In the genomic region with DNA sequence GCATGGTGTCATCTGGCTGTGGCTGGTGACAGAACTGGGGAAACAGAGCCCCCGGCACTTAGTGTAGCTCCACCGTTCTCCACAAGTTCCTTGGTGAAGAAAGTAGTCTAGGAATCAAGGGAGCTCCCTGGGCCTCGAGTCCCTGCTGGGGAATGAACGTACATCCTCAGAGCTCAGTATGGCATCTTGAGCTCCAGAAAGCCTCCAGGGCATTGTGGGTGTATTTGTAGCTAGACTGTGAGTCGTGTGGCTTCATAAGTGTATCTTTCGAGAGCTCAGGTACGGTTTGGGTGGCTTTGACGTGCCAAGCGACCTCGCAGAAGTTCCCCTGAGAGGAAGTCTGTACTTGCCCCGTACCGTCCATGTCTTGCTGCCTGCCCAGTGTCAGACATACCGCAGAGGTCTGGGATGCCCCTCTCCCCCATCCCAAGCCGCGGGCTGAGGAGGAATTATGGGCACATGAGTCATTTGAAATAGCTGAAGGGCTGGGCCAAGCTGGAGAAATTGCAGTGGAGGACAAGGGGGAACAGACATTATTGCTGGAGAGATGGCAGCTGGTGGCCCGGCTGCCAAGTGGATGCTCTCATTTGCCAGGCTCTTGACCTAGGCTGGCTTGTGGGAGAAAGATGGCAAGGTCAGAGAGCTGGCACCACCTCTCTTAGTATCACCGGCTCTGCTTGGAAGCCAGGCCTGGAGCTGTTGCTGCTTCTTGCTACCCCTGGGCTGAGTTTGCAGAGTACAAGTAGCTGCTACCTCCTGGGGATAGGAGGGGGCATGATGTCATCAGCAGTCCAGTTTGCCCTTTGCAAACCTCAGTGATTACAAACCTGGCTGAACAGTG, we compare ENCODE assay signal across 8 mouse cellular contexts. TPM values are rescaled to one million over a fixed set of nuclear protein-coding genes. Genes with fewer than 3 reads are reported as not detected.
DNase-seq lines count a peak whose midpoint lies in the region; ATAC-seq and TF ChIP-seq lines count a peak whose summit lies in the region.

No protein-coding gene starts in this region.

- no peaks in the 10 kb centered on the region for H3K36me3 ChIP-seq in kidney, embryonic 16.5 days (ENCODE audit: insufficient read depth, low read length)
- no peaks in the 10 kb centered on the region; the same call in 1 of the 2 replicates for H3K36me3 ChIP-seq in liver, embryonic 15.5 days (replicated peaks)
- no peaks in the 10 kb centered on the region for H3K36me3 ChIP-seq in kidney, adult 2 months (ENCODE audit: control insufficient read depth, insufficient read depth, low read length)

- TF ChIP-seq CTCF in kidney, adult 2 months (conservative IDR thresholded peaks at IDR 0.05; ENCODE audit: insufficient read depth, insufficient read length, low read depth, low read length), result no peak

- no peak for DNase-seq in kidney, adult 9 months
- DNase-seq in adipocyte (ENCODE audit: low spot score), result peak; percentile 73
- peak; percentile 81 for DNase-seq in gastrocnemius, postnatal 25 days
- DNase-seq in left cerebral cortex, postnatal 14 days (ENCODE audit: low spot score in 2 of 2), result no peak
- no peak for DNase-seq in kidney, adult 2 months
- DNase-seq in B cell, adult 2 months, result no peak

- WGBS in kidney, embryonic 16.5 days, result 77% methylated on average over 17 of the region's 17 CpGs
- WGBS in liver, embryonic 15.5 days (ENCODE audit: insufficient replicate concordance), result 36% methylated on average over 17 of the region's 17 CpGs
- 72% methylated on average over 17 of the region's 17 CpGs for WGBS in kidney, adult 2 months

- intact Hi-C loops in left cerebral cortex, postnatal 14 days (cut with DNase I), result loop anchor here (5.0 kb wide), 2 partner anchors 37 to 48 kb away; a partner anchor contains a TSS

- peaks cover 68% of the 10 kb centered on the region for H3K4me1 ChIP-seq in kidney, embryonic 16.5 days (ENCODE audit: insufficient read depth, low read length)
- peaks cover 93% of the 10 kb centered on the region for H3K4me1 ChIP-seq in liver, embryonic 15.5 days (replicated peaks)
- peaks cover 9% of the 10 kb centered on the region for H3K4me1 ChIP-seq in kidney, adult 2 months (ENCODE audit: control insufficient read depth, insufficient read depth, low read length)

- no peaks in the 10 kb centered on the region for H3K9me3 ChIP-seq in kidney, embryonic 16.5 days (ENCODE audit: low read length)
- no peaks in the 10 kb centered on the region for H3K9me3 ChIP-seq in liver, embryonic 15.5 days (replicated peaks)

- H3K27ac ChIP-seq in kidney, embryonic 16.5 days (ENCODE audit: low read length), result peak overlapping the region; percentile 16; the same call in 1 of the 2 replicates
- H3K27ac ChIP-seq in liver, embryonic 15.5 days (replicated peaks), result peak overlapping the region; percentile 74
- H3K27ac ChIP-seq in kidney, adult 2 months (ENCODE audit: insufficient read depth, low read depth, low read length), result no peak overlapping the region

- H3K27me3 ChIP-seq in kidney, embryonic 16.5 days (ENCODE audit: insufficient read depth, low read length), result no peaks in the 10 kb centered on the region
- H3K27me3 ChIP-seq in liver, embryonic 15.5 days, result no peaks in the 10 kb centered on the region
- H3K27me3 ChIP-seq in kidney, adult 2 months (replicated peaks; ENCODE audit: control insufficient read depth, insufficient read depth, low read length), result no peaks in the 10 kb centered on the region

- H3K9ac ChIP-seq in kidney, embryonic 16.5 days (replicated peaks; ENCODE audit: low read length), result peak overlapping the region; percentile 35; the same call in 1 of the 2 replicates
- H3K9ac ChIP-seq in liver, embryonic 15.5 days, result 0 out of 2 replicates have a peak overlapping the region, but pooled peaks have one; percentile 10

- 0 out of 2 replicates have a peak overlapping the region, but pooled peaks have one; percentile 17 for H3K4me2 ChIP-seq in kidney, embryonic 16.5 days (replicated peaks; ENCODE audit: low read depth, low read length)
- peak overlapping the region; percentile 94 for H3K4me2 ChIP-seq in liver, embryonic 15.5 days

- ATAC-seq in kidney, embryonic 16.5 days (ENCODE audit: low FRiP score, low TSS enrichment), result no peak
- ATAC-seq in liver, embryonic 15.5 days (ENCODE audit: insufficient read depth), result no peak

- TF ChIP-seq POLR2A in kidney, adult 2 months (IDR thresholded peaks at IDR 0.05; ENCODE audit: low read depth, low read length), result no peak

- peak overlapping the region; percentile 78; the same call in 1 of the 2 replicates for H3K4me3 ChIP-seq in kidney, embryonic 16.5 days (ENCODE audit: low read length)
- H3K4me3 ChIP-seq in liver, embryonic 15.5 days (replicated peaks), result no peak overlapping the region
- no peak overlapping the region for H3K4me3 ChIP-seq in kidney, adult 2 months (ENCODE audit: insufficient read depth, low read depth, low read length)

RNA-seq across cellular contexts. Expression of a gene that starts 2.9 kb away (rescaled TPM):
- 65.8 and 68.7 TPM in 2 replicates for polyA plus RNA-seq in kidney, embryonic 16.5 days (2015; fragmentation: Nextera tagmentation; extraction: Ambion mirVana)
- total RNA-seq in gastrocnemius, postnatal 25 days (2021), result 10 to 100 TPM; 16.8 to 17.8 TPM
- polyA plus RNA-seq in liver, embryonic 15.5 days (2015; fragmentation: Nextera tagmentation; extraction: Ambion mirVana), result 34.5 and 43.8 TPM in 2 replicates
- 10 to 100 TPM; 41.3 to 42.9 TPM for total RNA-seq in left cerebral cortex, postnatal 14 days (2021)
- polyA plus RNA-seq in kidney, adult 2 months (2012; rRNA removed), result 37.6 and 42.0 TPM in 2 replicates

RNA-seq across cellular contexts. Expression of a gene that starts 23.8 kb away (rescaled TPM):
- 2.7 and 4.0 TPM in 2 replicates for polyA plus RNA-seq in kidney, embryonic 16.5 days (2015; fragmentation: Nextera tagmentation; extraction: Ambion mirVana)
- total RNA-seq in gastrocnemius, postnatal 25 days (2021), result 1 to 10 TPM; 3.2 to 3.9 TPM
- 0.25 and 0.40 TPM in 2 replicates for polyA plus RNA-seq in liver, embryonic 15.5 days (2015; fragmentation: Nextera tagmentation; extraction: Ambion mirVana)
- 10 to 100 TPM; 12.9 to 14.5 TPM for total RNA-seq in left cerebral cortex, postnatal 14 days (2021)
- polyA plus RNA-seq in kidney, adult 2 months (2012; rRNA removed), result 0.14 TPM in 1 of 2 replicates, not detected in the other

RNA-seq across cellular contexts. Expression of a gene that starts 27.1 kb away (rescaled TPM):
- polyA plus RNA-seq in kidney, embryonic 16.5 days (2015; fragmentation: Nextera tagmentation; extraction: Ambion mirVana), result 0.58 and 0.81 TPM in 2 replicates
- under 1 TPM in 1 of 2 experiments, not detected in 1; 0.46 TPM for total RNA-seq in gastrocnemius, postnatal 25 days (2021)
- polyA plus RNA-seq in liver, embryonic 15.5 days (2015; fragmentation: Nextera tagmentation; extraction: Ambion mirVana), result 0.70 and 0.85 TPM in 2 replicates
- 1 to 10 TPM; 1.2 to 1.5 TPM for total RNA-seq in left cerebral cortex, postnatal 14 days (2021)
- 0.35 TPM in 1 of 2 replicates, not detected in the other for polyA plus RNA-seq in kidney, adult 2 months (2012; rRNA removed)

RNA-seq across cellular contexts. Expression of a gene that starts 46.8 kb away (rescaled TPM):
- polyA plus RNA-seq in kidney, embryonic 16.5 days (2015; fragmentation: Nextera tagmentation; extraction: Ambion mirVana), result 36.7 and 37.8 TPM in 2 replicates
- total RNA-seq in gastrocnemius, postnatal 25 days (2021), result 10 to 100 TPM; 10.6 to 10.7 TPM
- 12.0 and 13.1 TPM in 2 replicates for polyA plus RNA-seq in liver, embryonic 15.5 days (2015; fragmentation: Nextera tagmentation; extraction: Ambion mirVana)
- total RNA-seq in left cerebral cortex, postnatal 14 days (2021), result 10 to 100 TPM; 37.1 to 37.9 TPM
- polyA plus RNA-seq in kidney, adult 2 months (2012; rRNA removed), result 26.7 and 29.1 TPM in 2 replicates

Comparison
In these comparisons a context has a peak if more than half of its experiments do, and no peak if none do; other contexts are left out.
1. DNase-seq: peak in adipocyte (single experiment) and gastrocnemius, postnatal 25 days (single experiment); none in kidney, adult 9 months (single experiment), left cerebral cortex, postnatal 14 days (0 of 2), kidney, adult 2 months (single experiment) and B cell, adult 2 months (0 of 2).